Mouse (Mus musculus): Measurements from ENCODE around the gene Naxe. TPM values are rescaled to one million over a fixed set of nuclear protein-coding genes. Genes with fewer than 3 reads are reported as not detected.
A peak's percentile ranks its signal among the peaks of the same experiment; 100 is the strongest.

Gene Naxe
- polyA plus RNA-seq, 1 experiment from 2014 or later: 196 TPM

DNA sequence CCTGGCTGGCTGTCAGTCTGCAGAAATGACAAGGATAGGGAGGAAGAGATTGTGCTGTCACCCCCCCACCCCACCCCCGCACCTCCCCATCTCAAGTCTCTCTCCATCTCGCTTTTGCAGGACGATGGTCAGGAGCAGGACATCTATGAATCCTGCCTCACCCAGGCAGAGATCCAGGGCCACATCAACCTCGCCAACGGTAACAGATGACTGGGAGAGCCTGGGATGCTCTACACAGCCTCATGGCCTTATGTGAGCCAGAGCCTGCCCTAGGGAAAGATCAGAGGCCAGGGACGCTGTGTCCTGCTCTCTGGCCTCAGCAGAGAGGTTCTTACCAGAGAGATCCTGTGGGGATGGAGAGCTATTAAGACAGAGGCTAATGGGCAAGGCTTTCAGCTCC lies 32.3 kb upstream of the Naxe start:
- no peak for ATAC-seq (ENCODE audit: insufficient number of reproducible peaks, insufficient read depth, low FRiP score, low read depth)
- Histone ChIP-seq H3K27me3 (ENCODE audit: control insufficient read depth, insufficient read depth, low read length) (no peaks in the 10 kb centered on the region), H3K27ac (ENCODE audit: low read length) (no peak overlapping the region), H3K9ac (replicated peaks; ENCODE audit: low read depth, low read length) (no peak overlapping the region), H3K4me3 (ENCODE audit: low read depth, low read length) (no peak overlapping the region), H3K9me3 (ENCODE audit: control insufficient read depth, low read depth, low read length) (no peaks in the 10 kb centered on the region), H3K36me3 (ENCODE audit: control insufficient read depth, insufficient read depth, low read length) (peaks cover 64% of the 10 kb centered on the region), H3K4me1 (ENCODE audit: control insufficient read depth, insufficient read depth, low read length) (no peaks in the 10 kb centered on the region), H3K4me2 (replicated peaks; ENCODE audit: low read depth, low read length) (no peak overlapping the region)
- 94% methylated on average over 6 of the region's 6 CpGs for WGBS

- H3K36me3 ChIP-seq (ENCODE audit: control insufficient read depth, insufficient read depth, low read length): peaks cover 60% of the 10 kb centered on the region
- WGBS: 91% methylated on average over 7 of the region's 7 CpGs
- no peak overlapping the region for H3K4me2 ChIP-seq (replicated peaks; ENCODE audit: low read depth, low read length)
- no peak for ATAC-seq (ENCODE audit: insufficient number of reproducible peaks, insufficient read depth, low FRiP score, low read depth)
- H3K4me3 ChIP-seq (ENCODE audit: low read depth, low read length): no peak overlapping the region
- H3K27ac ChIP-seq (ENCODE audit: low read length): no peak overlapping the region
- no peaks in the 10 kb centered on the region for H3K4me1 ChIP-seq (ENCODE audit: control insufficient read depth, insufficient read depth, low read length)
- no peaks in the 10 kb centered on the region for H3K9me3 ChIP-seq (ENCODE audit: control insufficient read depth, low read depth, low read length)
- H3K9ac ChIP-seq (replicated peaks; ENCODE audit: low read depth, low read length): no peak overlapping the region
- H3K27me3 ChIP-seq (ENCODE audit: control insufficient read depth, insufficient read depth, low read length): no peaks in the 10 kb centered on the region
Measured at GRCm38 (mm10) chr3:88090106-88090505, 31.8 kb upstream of the Naxe start.

DNA sequence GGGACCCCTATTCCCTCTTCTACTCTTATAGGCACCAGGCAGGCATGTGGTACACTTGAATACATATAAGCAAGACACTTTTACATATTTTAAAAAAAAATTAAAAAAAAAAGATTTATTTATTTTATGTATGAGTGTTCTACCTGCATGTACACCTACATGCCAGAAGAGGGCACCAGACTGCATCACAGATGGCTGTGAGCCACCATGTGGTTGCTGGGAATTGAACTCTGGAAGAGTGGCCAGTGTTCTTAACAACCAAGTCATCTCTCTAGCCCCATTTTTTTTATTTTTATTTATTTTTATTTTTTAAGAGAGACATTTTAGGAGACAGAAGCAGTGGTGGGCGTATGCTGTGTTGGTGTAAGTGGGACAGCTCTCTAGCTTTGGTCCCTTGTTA lies 29.4 kb upstream of the Naxe start:
- Histone ChIP-seq H3K9me3 (ENCODE audit: control insufficient read depth, low read depth, low read length) (no peaks in the 10 kb centered on the region), H3K36me3 (ENCODE audit: control insufficient read depth, insufficient read depth, low read length) (peaks cover 51% of the 10 kb centered on the region)
- WGBS: 83% methylated on average over 1 of the region's 1 CpGs

GRCm38 (mm10) chr3:88085459-88085858 lies 27.2 kb upstream of the Naxe start:
- H3K27me3 ChIP-seq (ENCODE audit: control insufficient read depth, insufficient read depth, low read length): no peaks in the 10 kb centered on the region
- peaks cover 10% of the 10 kb centered on the region; the same call in 1 of the 2 replicates for H3K4me1 ChIP-seq (ENCODE audit: control insufficient read depth, insufficient read depth, low read length)
- ATAC-seq (ENCODE audit: insufficient number of reproducible peaks, insufficient read depth, low FRiP score, low read depth): no peak
- H3K27ac ChIP-seq (ENCODE audit: low read length): no peak overlapping the region
- H3K4me2 ChIP-seq (replicated peaks; ENCODE audit: low read depth, low read length): no peak overlapping the region
- H3K4me3 ChIP-seq (ENCODE audit: low read depth, low read length): no peak overlapping the region
- 79% methylated on average over 2 of the region's 9 CpGs for WGBS
- H3K36me3 ChIP-seq (ENCODE audit: control insufficient read depth, insufficient read depth, low read length): peaks cover 32% of the 10 kb centered on the region
- H3K9ac ChIP-seq (replicated peaks; ENCODE audit: low read depth, low read length): no peak overlapping the region
- no peaks in the 10 kb centered on the region for H3K9me3 ChIP-seq (ENCODE audit: control insufficient read depth, low read depth, low read length)

More for the DNA sequence above, 29.4 kb upstream of the Naxe start:
- Histone ChIP-seq H3K27ac (ENCODE audit: low read length) (no peak overlapping the region), H3K4me3 (ENCODE audit: low read depth, low read length) (no peak overlapping the region), H3K9ac (replicated peaks; ENCODE audit: low read depth, low read length) (no peak overlapping the region), H3K27me3 (ENCODE audit: control insufficient read depth, insufficient read depth, low read length) (no peaks in the 10 kb centered on the region), H3K4me1 (ENCODE audit: control insufficient read depth, insufficient read depth, low read length) (peaks cover 6% of the 10 kb centered on the region; the same call in 1 of the 2 replicates), H3K4me2 (replicated peaks; ENCODE audit: low read depth, low read length) (no peak overlapping the region)
- ATAC-seq (ENCODE audit: insufficient number of reproducible peaks, insufficient read depth, low FRiP score, low read depth): 0 out of 2 replicates have a peak, but pooled peaks have one; percentile 14

GRCm38 (mm10) chr3:88084001-88084400 lies 25.7 kb upstream of the Naxe start:
- WGBS: 98% methylated on average over 2 of the region's 2 CpGs
- no peak for ATAC-seq (ENCODE audit: insufficient number of reproducible peaks, insufficient read depth, low FRiP score, low read depth)
- peaks cover 22% of the 10 kb centered on the region; the same call in 1 of the 2 replicates for H3K36me3 ChIP-seq (ENCODE audit: control insufficient read depth, insufficient read depth, low read length)
- H3K9me3 ChIP-seq (ENCODE audit: control insufficient read depth, low read depth, low read length): no peaks in the 10 kb centered on the region
- H3K27ac ChIP-seq (ENCODE audit: low read length): no peak overlapping the region
- H3K4me3 ChIP-seq (ENCODE audit: low read depth, low read length): no peak overlapping the region
- no peaks in the 10 kb centered on the region for H3K27me3 ChIP-seq (ENCODE audit: control insufficient read depth, insufficient read depth, low read length)
- H3K4me2 ChIP-seq (replicated peaks; ENCODE audit: low read depth, low read length): no peak overlapping the region
- H3K4me1 ChIP-seq (ENCODE audit: control insufficient read depth, insufficient read depth, low read length): peaks cover 10% of the 10 kb centered on the region; the same call in 1 of the 2 replicates
- H3K9ac ChIP-seq (replicated peaks; ENCODE audit: low read depth, low read length): no peak overlapping the region

GRCm38 (mm10) chr3:88082663-88083062 lies 24.4 kb upstream of the Naxe start:
- no peak; the same call in 1 of the 2 replicates for ATAC-seq (ENCODE audit: insufficient number of reproducible peaks, insufficient read depth, low FRiP score, low read depth)
- Histone ChIP-seq H3K9ac (replicated peaks; ENCODE audit: low read depth, low read length) (peak overlapping the region; percentile 23; the same call in 1 of the 2 replicates), H3K27ac (ENCODE audit: low read length) (no peak overlapping the region), H3K27me3 (ENCODE audit: control insufficient read depth, insufficient read depth, low read length) (no peaks in the 10 kb centered on the region), H3K4me3 (ENCODE audit: low read depth, low read length) (peak overlapping the region; percentile 52), H3K4me2 (replicated peaks; ENCODE audit: low read depth, low read length) (peak overlapping the region; percentile 63), H3K36me3 (ENCODE audit: control insufficient read depth, insufficient read depth, low read length) (peaks cover 11% of the 10 kb centered on the region; the same call in 1 of the 2 replicates), H3K4me1 (ENCODE audit: control insufficient read depth, insufficient read depth, low read length) (peaks cover 10% of the 10 kb centered on the region; the same call in 1 of the 2 replicates), H3K9me3 (ENCODE audit: control insufficient read depth, low read depth, low read length) (no peaks in the 10 kb centered on the region)
- WGBS: 5% methylated on average over 4 of the region's 4 CpGs

- Histone ChIP-seq H3K36me3 (ENCODE audit: control insufficient read depth, insufficient read depth, low read length) (peaks cover 11% of the 10 kb centered on the region; the same call in 1 of the 2 replicates), H3K9ac (replicated peaks; ENCODE audit: low read depth, low read length) (peak overlapping the region; percentile 23; the same call in 1 of the 2 replicates), H3K4me2 (replicated peaks; ENCODE audit: low read depth, low read length) (peak overlapping the region; percentile 63), H3K27ac (ENCODE audit: low read length) (no peak overlapping the region; the same call in 1 of the 2 replicates), H3K27me3 (ENCODE audit: control insufficient read depth, insufficient read depth, low read length) (no peaks in the 10 kb centered on the region), H3K4me3 (ENCODE audit: low read depth, low read length) (peak overlapping the region; percentile 52), H3K4me1 (ENCODE audit: control insufficient read depth, insufficient read depth, low read length) (peaks cover 10% of the 10 kb centered on the region; the same call in 1 of the 2 replicates), H3K9me3 (ENCODE audit: control insufficient read depth, low read depth, low read length) (no peaks in the 10 kb centered on the region)
- no peak for ATAC-seq (ENCODE audit: insufficient number of reproducible peaks, insufficient read depth, low FRiP score, low read depth)
- WGBS: 1% methylated on average over 13 of the region's 13 CpGs
Measured at GRCm38 (mm10) chr3:88082224-88082618, 23.9 kb upstream of the Naxe start.

DNA sequence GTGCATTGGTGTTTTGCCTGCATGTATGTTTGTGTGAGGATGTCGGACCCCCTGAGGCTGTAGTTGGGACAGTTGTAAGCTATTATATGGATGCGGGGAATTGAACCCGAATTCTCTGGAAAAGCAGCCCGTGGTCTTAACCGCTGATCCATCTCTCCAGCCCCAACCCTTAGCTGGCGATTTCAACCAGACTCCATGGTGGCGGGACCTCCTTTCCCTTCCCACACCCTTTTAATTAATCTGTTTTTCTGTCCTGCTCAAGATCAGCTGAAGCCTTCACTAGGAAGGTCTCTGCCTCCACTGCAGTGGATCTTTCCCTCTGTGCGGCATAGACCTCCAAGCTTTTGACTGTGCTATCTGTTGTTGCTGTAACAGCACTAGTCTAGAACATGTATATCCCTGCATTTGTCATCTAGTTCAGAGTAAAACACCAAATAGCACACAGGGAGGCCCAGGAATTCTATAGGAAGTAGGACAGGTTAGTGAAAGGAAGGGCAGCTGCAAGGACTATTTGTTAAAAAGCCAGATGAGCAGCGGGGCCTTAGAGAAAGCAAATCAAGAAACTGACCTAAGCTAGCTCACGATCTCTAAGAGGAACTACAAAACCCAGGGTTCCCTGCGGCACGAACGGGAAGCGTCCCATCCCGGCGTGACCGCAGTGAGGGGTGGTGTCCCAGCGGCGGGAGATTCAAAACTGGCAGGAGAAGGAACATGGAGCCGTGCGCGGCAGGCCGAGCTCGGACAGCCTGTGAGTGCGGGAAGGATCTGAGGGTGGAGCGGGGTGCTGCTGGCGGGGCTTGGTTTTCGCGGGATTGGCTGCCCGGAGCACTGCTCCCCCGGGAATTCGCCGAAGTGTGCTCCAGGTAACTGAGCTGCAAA lies 23.3 kb upstream of the Naxe start, which contains the start of gene Iqgap3:
Gene Iqgap3 (plus strand): TSS at position 627 of the 879 bp plus-strand sequence.
- peak; percentile 77; the same call in 1 of the 2 replicates for ATAC-seq (ENCODE audit: insufficient number of reproducible peaks, insufficient read depth, low FRiP score, low read depth)
- peaks cover 10% of the 10 kb centered on the region; the same call in 1 of the 2 replicates for H3K4me1 ChIP-seq (ENCODE audit: control insufficient read depth, insufficient read depth, low read length)
- peak within 1 kb of the TSS; percentile 52 for H3K4me3 ChIP-seq (ENCODE audit: low read depth, low read length)
- peak within 1 kb of the TSS; percentile 23; the same call in 1 of the 2 replicates for H3K9ac ChIP-seq (replicated peaks; ENCODE audit: low read depth, low read length)
- H3K9me3 ChIP-seq (ENCODE audit: control insufficient read depth, low read depth, low read length): no peaks in the 10 kb centered on the region
- 19% methylated on average over 33 of the region's 33 CpGs for WGBS
- peak within 1 kb of the TSS; percentile 36; the same call in 1 of the 2 replicates for H3K27ac ChIP-seq (ENCODE audit: low read length)
- peaks cover 11% of the 10 kb centered on the region; the same call in 1 of the 2 replicates for H3K36me3 ChIP-seq (ENCODE audit: control insufficient read depth, insufficient read depth, low read length)
- no peaks in the 10 kb centered on the region for H3K27me3 ChIP-seq (ENCODE audit: control insufficient read depth, insufficient read depth, low read length)
- H3K4me2 ChIP-seq (replicated peaks; ENCODE audit: low read depth, low read length): peak within 1 kb of the TSS; percentile 63
